Mouse (Mus musculus): Measurements from ENCODE around the gene Nrbp1. TPM values are rescaled to one million over a fixed set of nuclear protein-coding genes. Genes with fewer than 3 reads are reported as not detected.
"Not testable (repeated sequence)": the region's sequence is repeated elsewhere in the genome, so short reads cannot be mapped to it uniquely, and the experiment has no call there.

Nrbp1 gene
- polyA plus RNA-seq, 1 experiment from 2014 or later = 141 TPM

- WGBS = 86% methylated on average over 7 of the region's 7 CpGs
- ATAC-seq (ENCODE audit: low FRiP score) = no peak
- Histone ChIP-seq H3K4me3 (ENCODE audit: low read depth, low read length) (peak overlapping the region; percentile 81), H3K9ac (ENCODE audit: low read depth, low read length) (peak overlapping the region; percentile 60), H3K4me1 (replicated peaks; ENCODE audit: control insufficient read depth, insufficient read depth, low read length) (peaks cover 5% of the 10 kb centered on the region; the same call in 1 of the 2 replicates), H3K9me3 (ENCODE audit: control insufficient read depth, low read length) (peaks cover 5% of the 10 kb centered on the region), H3K36me3 (ENCODE audit: control insufficient read depth, insufficient read depth, low read length) (peaks cover 11% of the 10 kb centered on the region), H3K27ac (ENCODE audit: low read depth, low read length) (peak overlapping the region; percentile 68), H3K27me3 (ENCODE audit: control insufficient read depth, insufficient read depth, low read length) (no peaks in the 10 kb centered on the region), H3K4me2 (replicated peaks; ENCODE audit: low read depth, low read length) (peak overlapping the region; percentile 61)
- DNase-seq (ENCODE audit: low spot score) = no peak
Observed at GRCm38 (mm10) chr5:31202933-31203332, 37.7 kb upstream of the Nrbp1 start.

- no peak overlapping the region for H3K27ac ChIP-seq (ENCODE audit: low read depth, low read length)
- no peaks in the 10 kb centered on the region for H3K27me3 ChIP-seq (ENCODE audit: control insufficient read depth, insufficient read depth, low read length)
- H3K4me2 ChIP-seq (replicated peaks; ENCODE audit: low read depth, low read length) = no peak overlapping the region
- 81% methylated on average over 2 of the region's 2 CpGs for WGBS
- ATAC-seq (ENCODE audit: low FRiP score) (no peak), DNase-seq (ENCODE audit: low spot score) (no peak)
- H3K4me1 ChIP-seq (replicated peaks; ENCODE audit: control insufficient read depth, insufficient read depth, low read length) = peaks cover 5% of the 10 kb centered on the region; the same call in 1 of the 2 replicates
- H3K9me3 ChIP-seq (ENCODE audit: control insufficient read depth, low read length) = peaks cover 5% of the 10 kb centered on the region
- H3K9ac ChIP-seq (ENCODE audit: low read depth, low read length) = no peak overlapping the region
- H3K36me3 ChIP-seq (ENCODE audit: control insufficient read depth, insufficient read depth, low read length) = peaks cover 8% of the 10 kb centered on the region
- no peak overlapping the region for H3K4me3 ChIP-seq (ENCODE audit: low read depth, low read length)
Observed at GRCm38 (mm10) chr5:31203866-31204265, 36.8 kb upstream of the Nrbp1 start.

- Histone ChIP-seq H3K9ac (ENCODE audit: low read depth, low read length) (no peak overlapping the region), H3K36me3 (ENCODE audit: control insufficient read depth, insufficient read depth, low read length) (peaks cover 8% of the 10 kb centered on the region), H3K4me2 (replicated peaks; ENCODE audit: low read depth, low read length) (no peak overlapping the region), H3K4me1 (replicated peaks; ENCODE audit: control insufficient read depth, insufficient read depth, low read length) (peaks cover 5% of the 10 kb centered on the region; the same call in 1 of the 2 replicates), H3K9me3 (ENCODE audit: control insufficient read depth, low read length) (peaks cover 5% of the 10 kb centered on the region), H3K4me3 (ENCODE audit: low read depth, low read length) (no peak overlapping the region), H3K27me3 (ENCODE audit: control insufficient read depth, insufficient read depth, low read length) (no peaks in the 10 kb centered on the region), H3K27ac (ENCODE audit: low read depth, low read length) (no peak overlapping the region)
- 94% methylated on average over 6 of the region's 6 CpGs for WGBS
- DNase-seq (ENCODE audit: low spot score) (no peak), ATAC-seq (ENCODE audit: low FRiP score) (no peak)
Observed at GRCm38 (mm10) chr5:31204421-31204820, 36.2 kb upstream of the Nrbp1 start.

GRCm38 (mm10) chr5:31216554-31216953, 24.1 kb upstream of the Nrbp1 start:
- not testable (repeated sequence) for H3K4me3 ChIP-seq (ENCODE audit: low read depth, low read length); DNase-seq (ENCODE audit: low spot score); H3K4me1 ChIP-seq (replicated peaks; ENCODE audit: control insufficient read depth, insufficient read depth, low read length); H3K27me3 ChIP-seq (ENCODE audit: control insufficient read depth, insufficient read depth, low read length); H3K9ac ChIP-seq (ENCODE audit: low read depth, low read length); H3K36me3 ChIP-seq (ENCODE audit: control insufficient read depth, insufficient read depth, low read length); H3K9me3 ChIP-seq (ENCODE audit: control insufficient read depth, low read length); H3K4me2 ChIP-seq (replicated peaks; ENCODE audit: low read depth, low read length); H3K27ac ChIP-seq (ENCODE audit: low read depth, low read length); ATAC-seq (ENCODE audit: low FRiP score)
- 92% methylated on average over 6 of the region's 6 CpGs for WGBS

GRCm38 (mm10) chr5:31218294-31218693, 22.4 kb upstream of the Nrbp1 start:
- DNase-seq (ENCODE audit: low spot score) (no peak), ATAC-seq (ENCODE audit: low FRiP score) (no peak)
- Histone ChIP-seq H3K36me3 (ENCODE audit: control insufficient read depth, insufficient read depth, low read length) (no peaks in the 10 kb centered on the region), H3K4me1 (replicated peaks; ENCODE audit: control insufficient read depth, insufficient read depth, low read length) (no peaks in the 10 kb centered on the region), H3K9ac (ENCODE audit: low read depth, low read length) (no peak overlapping the region), H3K4me3 (ENCODE audit: low read depth, low read length) (no peak overlapping the region), H3K27me3 (ENCODE audit: control insufficient read depth, insufficient read depth, low read length) (no peaks in the 10 kb centered on the region), H3K4me2 (replicated peaks; ENCODE audit: low read depth, low read length) (no peak overlapping the region), H3K27ac (ENCODE audit: low read depth, low read length) (no peak overlapping the region), H3K9me3 (ENCODE audit: control insufficient read depth, low read length) (no peaks in the 10 kb centered on the region)
- 72% methylated on average over 7 of the region's 7 CpGs for WGBS

- DNase-seq (ENCODE audit: low spot score) = peak; percentile 53
- Histone ChIP-seq H3K4me2 (replicated peaks; ENCODE audit: low read depth, low read length) (peak overlapping the region; percentile 70), H3K4me3 (ENCODE audit: low read depth, low read length) (peak overlapping the region; percentile 91), H3K27me3 (ENCODE audit: control insufficient read depth, insufficient read depth, low read length) (no peaks in the 10 kb centered on the region), H3K27ac (ENCODE audit: low read depth, low read length) (no peak overlapping the region), H3K9me3 (ENCODE audit: control insufficient read depth, low read length) (no peaks in the 10 kb centered on the region), H3K9ac (ENCODE audit: low read depth, low read length) (no peak overlapping the region), H3K4me1 (replicated peaks; ENCODE audit: control insufficient read depth, insufficient read depth, low read length) (no peaks in the 10 kb centered on the region), H3K36me3 (ENCODE audit: control insufficient read depth, insufficient read depth, low read length) (no peaks in the 10 kb centered on the region)
- ATAC-seq (ENCODE audit: low FRiP score) = no peak
- WGBS = 5% methylated on average over 2 of the region's 2 CpGs
Observed at GRCm38 (mm10) chr5:31219070-31219469, 21.6 kb upstream of the Nrbp1 start.

- Histone ChIP-seq H3K4me1 (replicated peaks; ENCODE audit: control insufficient read depth, insufficient read depth, low read length) (no peaks in the 10 kb centered on the region), H3K9ac (ENCODE audit: low read depth, low read length) (peak overlapping the region; percentile 87), H3K27ac (ENCODE audit: low read depth, low read length) (no peak overlapping the region), H3K27me3 (ENCODE audit: control insufficient read depth, insufficient read depth, low read length) (no peaks in the 10 kb centered on the region), H3K9me3 (ENCODE audit: control insufficient read depth, low read length) (no peaks in the 10 kb centered on the region), H3K4me2 (replicated peaks; ENCODE audit: low read depth, low read length) (peak overlapping the region; percentile 70), H3K4me3 (ENCODE audit: low read depth, low read length) (peak overlapping the region; percentile 91), H3K36me3 (ENCODE audit: control insufficient read depth, insufficient read depth, low read length) (no peaks in the 10 kb centered on the region)
- WGBS = 1% methylated on average over 11 of the region's 11 CpGs
- no peak for ATAC-seq (ENCODE audit: low FRiP score)
- no peak for DNase-seq (ENCODE audit: low spot score)
Observed at GRCm38 (mm10) chr5:31219474-31219873, 21.2 kb upstream of the Nrbp1 start.

GRCm38 (mm10) chr5:31219911-31220447, 20.7 kb upstream of the Nrbp1 start:
- ATAC-seq (ENCODE audit: low FRiP score) (peak; percentile 79), DNase-seq (ENCODE audit: low spot score) (peak; percentile 75)
- Histone ChIP-seq H3K27ac (ENCODE audit: low read depth, low read length) (peak overlapping the region; percentile 90), H3K27me3 (ENCODE audit: control insufficient read depth, insufficient read depth, low read length) (no peaks in the 10 kb centered on the region), H3K9ac (ENCODE audit: low read depth, low read length) (peak overlapping the region; percentile 87), H3K4me1 (replicated peaks; ENCODE audit: control insufficient read depth, insufficient read depth, low read length) (no peaks in the 10 kb centered on the region), H3K4me2 (replicated peaks; ENCODE audit: low read depth, low read length) (peak overlapping the region; percentile 70), H3K9me3 (ENCODE audit: control insufficient read depth, low read length) (no peaks in the 10 kb centered on the region), H3K36me3 (ENCODE audit: control insufficient read depth, insufficient read depth, low read length) (no peaks in the 10 kb centered on the region), H3K4me3 (ENCODE audit: low read depth, low read length) (peak overlapping the region; percentile 91)
- WGBS = under 1% methylated on average over 40 of the region's 40 CpGs

Data from hindbrain, embryonic 11.5 days (tissue).